Mouse (Mus musculus) macrophage (primary cell): Measurements from ENCODE around the gene Clstn2. TPM values are rescaled to one million over a fixed set of nuclear protein-coding genes. Genes with fewer than 3 reads are reported as not detected.

Experiments
- H3K27ac ChIP-seq: fragments of 350-480 bp; formaldehyde crosslinking; 2 replicates; pipeline ENCODE4 v1.9.0; 2021
- H3K36me3 ChIP-seq: fragments of 350-480 bp; formaldehyde crosslinking; 2 replicates; pipeline ENCODE4 v1.9.0; 2021; ENCODE audit errors: inconsistent target
- H3K4me3 ChIP-seq: fragments of 350-480 bp; formaldehyde crosslinking; 2 replicates; pipeline ENCODE4 v1.9.0; 2021; ENCODE audit errors: inconsistent target
- H3K79me2 ChIP-seq: fragments of 350-480 bp; formaldehyde crosslinking; 2 replicates; pipeline ENCODE4 v1.9.0; 2021; ENCODE audit errors: inconsistent target
- WGBS: methylation state at CpG from one replicate; pipeline ENCODE4 v1.1.7; 2026; ENCODE audit warnings: inconsistent platforms; ENCODE audit not compliant: missing documents; 5-methylcytosine and 5-hydroxymethylcytosine counted together
- polyA plus RNA-seq: library from polyadenylated mRNA; stranded (reverse); fragments of 250-400 nt; gene quantifications from 3 replicates; pipeline ENCODE4 v1.2.4, GENCODE M21; 2018; ENCODE audit warnings: inconsistent platforms

Clstn2 gene
- polyA plus RNA-seq, 1 experiment from 2014 or later, result not detected

DNA sequence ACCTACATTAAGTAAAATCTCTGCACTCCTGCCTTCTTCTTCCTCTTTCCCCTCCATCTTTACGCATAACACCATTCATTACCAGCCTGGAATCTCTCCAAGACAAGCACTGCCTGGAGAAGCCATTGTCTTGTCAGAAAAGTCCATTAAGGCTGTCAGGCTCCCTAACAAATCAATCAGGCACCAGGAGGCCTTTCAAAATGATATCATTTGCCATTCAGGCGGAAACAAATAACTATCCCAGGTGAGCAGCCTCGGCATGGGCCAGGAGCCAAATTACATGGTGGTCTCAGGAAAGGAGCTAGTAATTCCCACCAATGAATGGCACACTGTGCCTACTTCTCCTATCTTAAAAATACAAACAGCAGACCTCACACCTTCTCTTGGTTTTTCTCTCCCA, 260.6 kb downstream of the Clstn2 start:
- no peaks in the 10 kb centered on the region for H3K36me3 ChIP-seq
- WGBS, result 77% methylated on average over 3 of the region's 3 CpGs
- no peak overlapping the region for H3K4me3 ChIP-seq
- no peak overlapping the region for H3K27ac ChIP-seq
- H3K79me2 ChIP-seq, result no peaks in the 10 kb centered on the region

DNA sequence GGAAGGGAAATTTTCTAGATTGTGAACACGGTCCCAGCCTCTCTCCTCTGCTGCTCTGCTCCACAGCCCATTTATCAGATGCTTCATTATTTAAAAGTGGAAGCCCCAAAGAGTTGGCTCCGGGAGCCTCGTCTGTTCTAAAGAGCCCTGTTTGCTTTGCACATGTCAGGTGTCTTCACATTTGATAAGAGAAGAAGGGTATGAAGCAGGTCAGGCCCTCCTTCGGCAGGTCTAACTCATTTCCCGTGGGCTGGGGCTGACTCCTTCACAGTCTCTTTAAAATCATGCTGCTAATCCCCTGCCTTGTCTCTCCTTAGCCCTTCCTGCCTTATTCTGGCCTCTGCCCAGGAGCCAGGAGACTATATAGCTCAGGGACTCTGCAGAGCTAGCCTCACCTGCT, 263.6 kb downstream of the Clstn2 start:
- Histone ChIP-seq H3K4me3 (no peak overlapping the region), H3K36me3 (no peaks in the 10 kb centered on the region), H3K79me2 (no peaks in the 10 kb centered on the region), H3K27ac (no peak overlapping the region)
- 81% methylated on average over 5 of the region's 5 CpGs for WGBS

DNA sequence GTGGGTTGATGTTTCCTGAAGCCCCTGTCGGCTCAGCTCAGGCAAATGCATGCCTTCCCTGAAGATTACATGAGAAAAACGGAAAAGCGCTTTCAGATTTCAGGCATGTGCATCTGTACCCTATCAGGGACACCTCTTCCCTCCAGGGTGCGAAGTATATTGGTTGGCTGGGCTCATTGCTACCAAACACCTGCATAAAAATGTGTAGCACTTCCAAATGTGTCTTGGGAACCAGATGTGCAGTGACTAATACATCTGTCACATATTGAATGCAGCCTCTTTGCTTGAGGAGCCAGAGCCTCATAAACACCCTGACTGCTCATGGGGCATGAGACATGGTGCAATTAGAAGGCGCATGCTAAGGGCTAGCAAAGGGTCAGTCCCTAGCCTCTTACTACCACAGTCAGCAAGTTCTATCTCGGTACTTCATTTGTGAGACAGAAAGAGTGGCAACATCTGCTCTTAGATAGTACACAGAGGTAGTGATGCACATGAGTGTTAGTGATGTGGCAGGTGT, 267.7 kb downstream of the Clstn2 start:
- Histone ChIP-seq H3K36me3 (no peaks in the 10 kb centered on the region), H3K79me2 (no peaks in the 10 kb centered on the region), H3K27ac (no peak overlapping the region), H3K4me3 (no peak overlapping the region)
- 79% methylated on average over 6 of the region's 6 CpGs for WGBS

DNA sequence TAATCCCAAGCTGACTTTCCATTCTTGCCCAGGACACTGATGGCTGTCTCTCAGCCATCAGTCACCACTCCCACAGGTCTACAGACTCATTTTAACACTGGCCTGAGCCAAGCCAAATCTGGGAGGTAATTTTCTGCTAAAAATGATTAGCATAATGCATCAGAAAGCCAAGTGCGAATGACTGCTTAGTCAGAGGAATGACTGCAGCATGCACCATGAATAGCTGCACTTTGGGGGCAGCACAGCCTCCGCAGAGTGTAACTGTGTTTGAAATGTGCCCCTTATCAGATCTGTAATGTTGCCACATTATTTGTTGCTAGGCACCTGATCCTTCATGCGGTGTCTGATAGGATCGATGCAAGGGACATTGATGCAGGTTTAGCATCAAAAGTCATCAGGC, 269.9 kb downstream of the Clstn2 start:
- Histone ChIP-seq H3K4me3 (no peak overlapping the region), H3K27ac (no peak overlapping the region), H3K36me3 (no peaks in the 10 kb centered on the region), H3K79me2 (no peaks in the 10 kb centered on the region)
- 80% methylated on average over 4 of the region's 4 CpGs for WGBS

DNA sequence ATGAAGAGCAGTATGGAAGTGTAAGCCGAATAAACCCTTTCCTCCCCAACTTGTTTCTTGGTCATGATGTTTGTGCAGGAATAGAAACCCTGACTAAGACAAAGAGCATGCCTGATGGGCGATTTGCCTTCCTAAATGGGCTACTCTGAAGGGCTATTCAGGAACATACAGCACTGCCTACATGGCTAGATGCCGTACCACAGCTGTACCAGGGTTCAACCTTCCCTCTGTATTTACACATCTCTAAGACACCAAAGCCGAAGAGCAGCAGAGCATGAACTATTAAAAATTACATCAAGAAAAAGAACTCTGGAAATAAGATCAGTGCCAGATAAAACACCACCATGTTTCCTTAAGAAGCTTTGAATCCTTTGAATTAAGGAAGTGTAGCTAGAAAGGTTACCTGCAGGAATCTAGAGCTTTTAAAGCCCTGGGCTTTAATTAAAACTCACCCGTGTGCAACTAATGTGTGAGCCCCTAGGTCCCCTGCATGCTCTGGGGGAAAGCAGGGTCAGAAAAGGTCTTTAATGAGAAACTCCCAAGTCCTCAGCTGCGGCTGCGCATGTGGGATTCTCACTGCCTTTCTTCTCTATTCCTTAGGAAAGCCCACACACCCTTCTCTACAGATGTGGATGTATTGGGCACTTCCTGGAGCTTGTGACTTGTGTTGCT, 277.2 kb downstream of the Clstn2 start:
- Histone ChIP-seq H3K79me2 (no peaks in the 10 kb centered on the region), H3K36me3 (no peaks in the 10 kb centered on the region)
- 83% methylated on average over 6 of the region's 7 CpGs for WGBS

DNA sequence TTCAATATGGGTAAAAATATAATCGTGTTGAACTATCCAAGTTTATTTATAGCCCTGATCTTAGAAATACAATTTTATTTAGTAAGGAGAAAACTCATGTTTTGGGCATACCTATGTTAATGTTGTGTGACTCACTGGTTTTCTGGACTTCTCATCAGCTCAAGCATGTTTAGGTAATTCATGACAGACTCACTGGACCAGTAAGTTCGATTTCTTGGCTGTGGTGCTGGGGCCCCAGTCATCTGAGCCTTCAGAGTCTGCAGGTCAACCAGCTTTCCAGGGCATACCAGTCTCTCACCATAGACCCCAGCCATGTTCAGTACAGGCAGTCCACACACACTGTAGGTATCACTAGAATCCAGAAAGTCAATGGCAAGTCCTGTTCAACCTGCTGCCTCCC, 279.3 kb downstream of the Clstn2 start:
- Histone ChIP-seq H3K79me2 (no peaks in the 10 kb centered on the region), H3K4me3 (no peak overlapping the region), H3K27ac (no peak overlapping the region), H3K36me3 (no peaks in the 10 kb centered on the region)
- WGBS, result 50% methylated on average over 2 of the region's 2 CpGs

More for the DNA sequence above, 277.2 kb downstream of the Clstn2 start:
- H3K27ac ChIP-seq, result no peak overlapping the region
- H3K4me3 ChIP-seq, result no peak overlapping the region

DNA sequence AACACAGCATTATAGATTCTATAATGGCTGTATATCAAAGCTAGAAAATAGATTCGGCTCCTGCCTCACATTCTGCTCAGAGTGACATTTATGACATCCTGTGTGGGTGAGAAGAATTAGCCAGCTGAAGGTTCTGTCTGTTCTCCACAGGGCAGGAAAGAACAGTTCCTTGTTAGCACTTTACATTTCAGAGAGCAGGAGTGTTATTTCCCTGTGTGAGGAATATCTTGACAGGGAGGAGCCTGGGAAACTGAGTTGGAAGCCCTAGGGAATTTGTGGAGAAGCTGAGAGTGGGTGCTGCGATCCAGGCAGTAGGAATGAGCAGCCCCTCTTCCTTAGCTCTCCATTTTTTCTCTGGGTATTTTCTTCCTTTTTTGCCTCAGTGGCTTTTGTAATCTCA, 286.4 kb downstream of the Clstn2 start:
- no peaks in the 10 kb centered on the region for H3K79me2 ChIP-seq
- H3K4me3 ChIP-seq, result no peak overlapping the region
- no peak overlapping the region for H3K27ac ChIP-seq
- no peaks in the 10 kb centered on the region for H3K36me3 ChIP-seq
- 51% methylated on average over 2 of the region's 2 CpGs for WGBS

DNA sequence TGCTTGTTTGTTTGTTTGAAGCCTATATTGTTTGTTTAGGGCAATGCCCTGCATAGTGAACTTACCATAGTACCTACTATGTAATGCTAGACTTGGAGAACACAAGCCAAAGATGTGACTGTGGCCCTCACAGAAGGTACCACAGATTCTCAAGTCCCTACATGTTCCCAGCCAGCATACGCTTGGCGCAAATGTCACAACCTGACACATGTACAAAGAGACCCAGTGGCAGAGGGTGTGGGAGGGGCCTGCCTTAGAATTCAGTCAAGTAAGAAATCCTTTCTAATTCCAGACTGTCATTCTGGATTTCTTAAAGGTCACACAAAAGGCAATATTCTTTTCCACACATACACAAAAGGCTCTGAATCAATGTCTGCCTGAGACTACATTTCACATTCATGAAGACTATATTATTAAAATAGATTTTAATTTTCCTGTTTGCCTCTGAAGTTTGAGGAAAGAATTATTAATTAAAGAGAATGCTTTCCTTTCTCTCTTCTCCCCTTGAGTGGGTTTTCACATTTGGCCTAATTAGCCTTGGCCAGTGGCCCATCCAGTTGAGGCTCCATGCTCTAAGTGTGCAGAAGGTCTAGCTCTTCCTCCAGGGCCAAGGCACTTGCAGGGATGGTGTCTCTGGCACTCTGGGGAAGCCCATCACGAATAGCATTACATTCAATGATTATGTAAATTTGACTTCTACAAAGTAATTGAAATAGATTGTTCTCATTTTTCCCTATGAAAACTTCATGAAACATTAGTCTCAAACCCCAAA, 305.1 kb downstream of the Clstn2 start:
- Histone ChIP-seq H3K36me3 (no peaks in the 10 kb centered on the region), H3K4me3 (no peak overlapping the region), H3K27ac (no peak overlapping the region), H3K79me2 (no peaks in the 10 kb centered on the region)
- 92% methylated on average over 3 of the region's 3 CpGs for WGBS

DNA sequence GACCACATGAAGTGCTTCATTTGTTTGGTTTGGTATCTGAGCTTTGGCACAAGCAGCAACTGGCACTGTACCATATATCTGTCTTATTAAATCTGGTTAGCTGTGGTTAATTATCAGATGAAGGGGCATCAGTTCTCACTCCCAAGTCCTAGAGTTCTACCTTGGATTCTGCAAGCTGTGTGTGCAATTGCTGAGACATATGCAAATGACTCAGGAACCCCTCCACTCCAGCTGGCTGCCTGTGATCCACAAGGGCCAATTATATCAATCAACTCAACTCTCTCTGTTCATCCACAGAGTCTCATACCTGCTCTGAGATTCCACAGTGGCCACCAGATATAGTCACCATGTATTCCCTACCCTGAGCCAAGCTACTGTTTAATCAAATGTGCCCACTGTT, 315.3 kb downstream of the Clstn2 start:
- Histone ChIP-seq H3K4me3 (no peak overlapping the region), H3K36me3 (no peaks in the 10 kb centered on the region), H3K27ac (no peak overlapping the region), H3K79me2 (no peaks in the 10 kb centered on the region)

DNA sequence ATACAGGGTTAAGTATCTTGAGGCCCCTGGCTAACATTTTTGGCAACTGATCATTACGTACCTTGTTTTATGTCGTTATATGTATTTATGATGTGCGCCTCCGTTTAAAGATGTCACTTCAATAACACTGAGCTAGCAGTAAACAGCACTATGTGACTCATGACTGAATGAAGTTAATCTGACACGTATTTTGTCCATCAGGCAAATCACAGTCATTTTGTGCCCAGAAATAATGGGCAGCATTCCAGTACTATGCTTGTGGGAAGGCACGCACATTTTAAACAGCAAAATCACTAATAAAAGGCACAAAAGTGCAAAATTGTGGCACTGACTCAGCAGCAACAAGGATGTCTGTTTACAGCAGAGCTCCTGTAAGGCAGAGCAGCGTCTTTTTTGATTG, 316.0 kb downstream of the Clstn2 start:
- WGBS, result 83% methylated on average over 7 of the region's 7 CpGs
- no peak overlapping the region for H3K27ac ChIP-seq
- H3K4me3 ChIP-seq, result no peak overlapping the region
- H3K36me3 ChIP-seq, result no peaks in the 10 kb centered on the region
- H3K79me2 ChIP-seq, result no peaks in the 10 kb centered on the region

DNA sequence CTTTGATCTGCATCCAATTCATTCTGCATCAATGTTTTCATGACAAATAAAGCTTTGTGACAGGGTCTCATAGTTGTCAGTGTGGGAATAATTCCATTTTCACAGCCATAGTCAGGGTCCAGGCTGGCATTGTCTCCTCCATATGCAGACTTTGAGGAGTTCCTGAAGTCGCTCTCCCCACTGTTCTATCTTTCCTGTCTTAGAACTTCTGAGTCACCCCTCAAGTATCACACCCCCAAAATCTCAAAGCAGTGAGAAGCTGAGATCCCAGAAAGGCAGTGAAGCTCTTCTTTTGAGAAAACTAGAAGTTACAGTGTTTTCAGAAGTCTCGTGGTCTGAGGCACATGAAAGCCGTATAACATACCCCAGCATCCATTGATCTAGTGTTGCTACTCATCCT, 320.1 kb downstream of the Clstn2 start:
- Histone ChIP-seq H3K27ac (no peak overlapping the region), H3K36me3 (no peaks in the 10 kb centered on the region), H3K79me2 (no peaks in the 10 kb centered on the region), H3K4me3 (no peak overlapping the region)
- WGBS, result 90% methylated on average over 3 of the region's 3 CpGs

DNA sequence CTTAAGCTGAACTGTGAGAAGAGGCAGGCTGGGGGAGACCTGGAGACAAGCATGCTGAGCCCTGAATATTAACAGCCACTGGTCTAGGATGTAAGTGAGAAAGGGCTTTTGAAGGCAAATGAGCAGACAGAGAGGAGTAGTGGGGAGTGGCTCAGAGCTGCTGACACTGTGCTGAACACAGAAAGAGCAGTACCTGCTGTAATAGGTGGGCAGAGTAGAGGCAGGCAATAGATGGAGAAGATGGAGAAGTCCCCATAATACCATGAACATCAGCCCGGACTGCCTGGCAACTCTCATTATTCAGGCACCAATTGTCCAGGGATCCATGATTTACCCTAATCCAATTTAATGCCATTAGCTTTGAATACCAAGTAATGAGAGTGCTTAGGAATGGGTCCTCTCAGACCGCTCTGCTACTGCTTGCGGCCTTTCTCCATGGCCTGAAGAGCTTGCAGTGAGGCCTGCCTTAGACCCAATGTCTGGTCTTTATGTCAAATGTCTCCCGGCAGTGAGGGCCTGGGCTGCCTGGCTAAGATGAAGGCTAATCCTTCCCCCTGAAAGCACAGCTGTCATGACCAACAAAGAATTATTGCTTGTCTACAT, 329.0 kb downstream of the Clstn2 start:
- no peak overlapping the region for H3K4me3 ChIP-seq
- H3K79me2 ChIP-seq, result no peaks in the 10 kb centered on the region
- no peaks in the 10 kb centered on the region for H3K36me3 ChIP-seq
- no peak overlapping the region for H3K27ac ChIP-seq
- 92% methylated on average over 4 of the region's 4 CpGs for WGBS

DNA sequence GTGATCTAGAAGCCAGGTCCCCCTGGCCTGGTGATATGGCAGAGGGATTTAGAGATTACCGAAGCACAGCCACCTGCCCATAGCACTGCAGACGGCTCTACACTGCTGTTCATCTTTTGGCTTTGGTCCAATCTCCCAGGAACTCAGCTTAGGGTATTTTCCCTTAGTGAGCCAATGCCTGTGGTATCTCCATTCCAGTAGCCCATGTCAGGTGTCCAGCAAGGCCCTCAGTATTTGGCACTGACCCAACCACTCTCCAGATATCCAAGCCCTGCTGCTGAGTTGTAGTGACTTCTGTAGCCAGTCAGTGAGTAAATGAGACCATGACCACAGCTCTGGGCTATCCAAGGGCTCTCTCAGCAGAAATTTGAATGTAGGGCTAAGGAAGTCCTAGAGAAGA, 330.0 kb downstream of the Clstn2 start:
- H3K79me2 ChIP-seq, result no peaks in the 10 kb centered on the region
- H3K36me3 ChIP-seq, result no peaks in the 10 kb centered on the region
- H3K27ac ChIP-seq, result no peak overlapping the region
- H3K4me3 ChIP-seq, result no peak overlapping the region
- WGBS, result 83% methylated on average over 2 of the region's 2 CpGs

DNA sequence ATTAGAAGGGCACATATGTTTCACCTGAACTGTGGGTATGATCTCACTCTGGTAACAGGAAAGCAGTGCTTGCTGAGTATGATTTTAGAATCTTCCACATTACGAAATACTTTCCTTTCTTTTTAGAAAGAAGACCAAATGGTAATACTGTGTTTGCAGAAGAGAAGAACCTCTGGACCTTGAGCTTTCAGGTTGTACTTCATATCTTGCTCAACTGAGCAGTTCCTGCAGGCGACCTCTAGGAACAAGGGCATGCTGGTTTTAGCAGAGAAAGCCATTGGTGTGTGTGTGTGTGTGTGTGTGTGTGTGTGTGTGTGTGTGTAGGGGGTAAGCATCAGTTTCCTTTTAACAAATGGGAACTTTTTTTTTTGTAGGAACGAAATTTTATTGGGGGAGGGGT, 333.0 kb downstream of the Clstn2 start:
- Histone ChIP-seq H3K27ac (no peak overlapping the region), H3K79me2 (no peaks in the 10 kb centered on the region), H3K36me3 (no peaks in the 10 kb centered on the region), H3K4me3 (no peak overlapping the region)
- 72% methylated on average over 3 of the region's 3 CpGs for WGBS

DNA sequence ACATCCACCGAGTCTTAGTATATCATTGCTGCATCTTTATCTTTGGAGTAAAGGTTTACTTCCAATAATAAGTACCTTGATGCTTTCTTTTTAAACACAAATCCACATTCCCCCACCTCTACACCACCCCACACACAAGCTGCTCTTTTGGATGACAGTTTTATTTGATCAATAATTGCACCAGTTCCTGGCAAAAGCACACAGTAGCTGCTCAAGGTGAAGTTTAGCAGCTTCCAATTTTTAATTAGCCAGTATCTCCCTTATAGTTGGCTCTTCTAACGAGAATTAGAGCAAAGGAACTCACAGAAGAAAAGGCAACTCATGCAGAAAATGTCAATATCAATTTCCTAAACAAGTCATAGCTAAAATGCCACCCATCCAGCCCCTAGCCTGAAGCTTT, 334.0 kb downstream of the Clstn2 start:
- Histone ChIP-seq H3K4me3 (no peak overlapping the region), H3K27ac (no peak overlapping the region), H3K79me2 (no peaks in the 10 kb centered on the region), H3K36me3 (no peaks in the 10 kb centered on the region)
- WGBS, result 76% methylated on average over 2 of the region's 2 CpGs
